Mouse (Mus musculus) liver, postnatal 0 days (tissue): ENCODE measurements around the gene Pde4d.

Experiments used
- CTCF ChIP-seq: sonication (generic); IDR thresholded peaks from 2 replicates; pipeline ENCODE4 v1.5.1; 2016; ENCODE audit warnings: antibody characterized with exemption, low read depth
- EP300 ChIP-seq: IDR thresholded peaks from 2 replicates; pipeline ENCODE4 v1.6.1; 2016; ENCODE audit warnings: antibody characterized with exemption, low read depth, mild to moderate bottlenecking

DNA sequence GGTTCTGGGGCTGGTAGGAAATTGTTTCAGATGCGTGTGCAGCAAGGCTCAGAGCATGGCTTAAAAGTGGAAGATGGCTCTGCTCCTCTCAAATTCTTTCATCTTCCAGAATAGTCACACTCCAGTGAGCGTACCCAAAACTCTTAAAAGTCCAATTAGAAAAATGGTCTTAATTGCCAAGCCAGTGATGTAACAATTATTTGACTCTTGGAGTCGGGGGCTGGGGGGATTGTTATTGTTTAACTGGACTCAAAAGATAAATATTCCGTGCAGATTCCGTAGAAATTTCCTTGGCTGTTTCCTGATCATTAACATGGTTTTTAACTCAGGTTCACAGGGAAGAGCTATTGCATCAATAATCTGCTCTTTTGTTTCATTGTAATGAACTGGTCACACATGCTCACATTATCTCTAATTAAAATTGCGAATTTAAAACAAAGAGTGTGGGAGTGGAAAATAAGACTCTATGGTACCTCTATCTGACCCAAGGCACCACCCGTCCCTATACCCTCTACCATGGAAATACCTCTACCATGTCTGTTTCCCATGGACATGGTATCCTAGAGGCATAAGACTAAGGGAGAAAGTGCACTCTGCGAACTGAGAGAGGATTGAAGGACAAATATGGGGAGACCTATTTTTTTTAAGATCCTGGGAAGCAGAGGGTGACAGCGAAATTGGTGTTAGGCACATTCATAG lies 1159.5 kb downstream of the Pde4d start:
- TF ChIP-seq EP300 = no peak
- TF ChIP-seq CTCF = no peak
